Mouse (Mus musculus) heart, embryonic 14.5 days (tissue): ENCODE measurements at regions not wholly inside any gene's neighbourhood (a gene's known extent, or its start where the extent isn't known, plus 50 kb on each side); places are given as distances from the start of the nearest gene placed in this dataset.

Experiments
- ATAC-seq: fragments of 200-750 bp; cut with Nextera tagmentation; 2 replicates; pipeline ENCODE4 v1.8.0; 2017; ENCODE audit warnings: low read depth, moderate TSS enrichment; ENCODE audit not compliant: insufficient number of reproducible peaks, insufficient read depth, low FRiP score
- H3K27ac ChIP-seq, 2 experiments: fragments of 200-500 bp in 1 of 2; fragments of 300-500 bp in 1 of 2; sonication (generic) in 1 of 2; replicated peaks in 1 of 2; 2 replicates each; pipeline ENCODE4 v1.5.1; 2012 to 2014; ENCODE audit warnings: low read depth in 2 of 2, low read length in 2 of 2, control low read depth in 1 of 2, mild to moderate bottlenecking in 1 of 2, mixed read lengths in 1 of 2; ENCODE audit not compliant: control insufficient read depth in 1 of 2, insufficient read depth in 1 of 2
- H3K27me3 ChIP-seq: fragments of 300-500 bp; sonication (generic); 2 replicates; pipeline ENCODE4 v1.6.1; 2014; ENCODE audit warnings: mild to moderate bottlenecking, low read length, control low read depth; ENCODE audit not compliant: control insufficient read depth, insufficient read depth
- H3K36me3 ChIP-seq: fragments of 300-500 bp; sonication (generic); 2 replicates; pipeline ENCODE4 v1.6.1; 2014; ENCODE audit warnings: mild to moderate bottlenecking, control low read depth, low read length, mixed read lengths; ENCODE audit not compliant: control insufficient read depth, insufficient read depth
- H3K4me1 ChIP-seq, 2 experiments: fragments of 200-500 bp in 1 of 2; fragments of 300-500 bp in 1 of 2; sonication (generic) in 1 of 2; 2 replicates each; pipeline ENCODE4 v1.6.1; 2012 to 2014; ENCODE audit warnings: low read length in 2 of 2, control low read depth in 1 of 2, mixed read lengths in 1 of 2; ENCODE audit not compliant: control insufficient read depth in 2 of 2, insufficient read depth in 2 of 2
- H3K4me2 ChIP-seq: fragments of 300-500 bp; sonication (generic); 2 replicates; pipeline ENCODE4 v1.6.1; 2014; ENCODE audit warnings: mild to moderate bottlenecking, low read length
- H3K4me3 ChIP-seq, 2 experiments: fragments of 200-500 bp in 1 of 2; fragments of 300-500 bp in 1 of 2; sonication (generic) in 1 of 2; 2 replicates each; pipeline ENCODE4 v1.5.1; 2012 to 2014; ENCODE audit warnings: low read length in 2 of 2, mild to moderate bottlenecking in 2 of 2, control low read depth in 1 of 2, low read depth in 1 of 2, moderate library complexity in 1 of 2; ENCODE audit not compliant: control insufficient read depth in 1 of 2, insufficient read depth in 1 of 2
- H3K9ac ChIP-seq: fragments of 300-500 bp; sonication (generic); 2 replicates; pipeline ENCODE4 v1.6.1; 2014; ENCODE audit warnings: mild to moderate bottlenecking, low read length
- H3K9me3 ChIP-seq: fragments of 300-500 bp; sonication (generic); 2 replicates; pipeline ENCODE4 v1.6.1; 2016; ENCODE audit warnings: low read length, control low read depth; ENCODE audit not compliant: control insufficient read depth
- WGBS: fragments of 180-500 bp; shearing (Covaris S2); extraction: QIAGEN DNeasy Blood & Tissue Kit; methylation state at CpG from one replicate; pipeline ENCODE4 v1.1.7; 2014; 5-methylcytosine and 5-hydroxymethylcytosine counted together

- H3K9me3 ChIP-seq = no peaks in the 10 kb centered on the region
- no peak for ATAC-seq
- no peak overlapping the region for H3K27ac ChIP-seq
- no peaks in the 10 kb centered on the region for H3K4me1 ChIP-seq
- no peaks in the 10 kb centered on the region for H3K36me3 ChIP-seq
- H3K9ac ChIP-seq = no peak overlapping the region
- WGBS = 51% methylated on average over 4 of the region's 4 CpGs
- H3K4me3 ChIP-seq = no peak overlapping the region
- no peaks in the 10 kb centered on the region for H3K27me3 ChIP-seq
- no peak overlapping the region for H3K4me2 ChIP-seq
These were observed 257.2 kb upstream of the Ppargc1a start for GRCm38 (mm10) chr5:51824731-51825130.

GRCm38 (mm10) chr5:51823657-51824056, 256.1 kb upstream of the Ppargc1a start:
- no peak for ATAC-seq

DNA sequence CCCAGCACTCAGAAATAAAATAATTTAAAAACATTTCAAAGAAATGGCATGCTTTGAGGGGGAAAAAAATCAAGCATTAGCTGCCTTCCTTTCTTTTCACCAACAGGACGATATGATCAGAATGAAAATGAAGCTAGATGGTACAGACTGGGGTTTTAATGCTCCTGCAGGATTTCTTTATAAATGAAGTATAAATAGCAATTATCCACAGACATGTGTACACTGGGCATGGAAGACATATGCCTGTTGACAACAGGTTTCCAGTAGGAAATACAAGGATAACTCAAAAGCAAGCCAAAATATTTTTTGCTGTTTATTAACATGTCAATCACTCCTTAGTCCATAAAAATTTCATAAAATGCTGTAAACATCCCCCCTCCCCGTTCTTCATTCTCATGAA, 248.7 kb upstream of the Ppargc1a start:
- WGBS = 81% methylated on average over 2 of the region's 2 CpGs
- H3K36me3 ChIP-seq = no peaks in the 10 kb centered on the region

More at GRCm38 (mm10) chr5:51823657-51824056, 256.1 kb upstream of the Ppargc1a start:
- 85% methylated on average over 2 of the region's 2 CpGs for WGBS
- no peak overlapping the region for H3K27ac ChIP-seq
- H3K4me1 ChIP-seq = no peaks in the 10 kb centered on the region
- H3K36me3 ChIP-seq = no peaks in the 10 kb centered on the region
- H3K9ac ChIP-seq = no peak overlapping the region
- no peak overlapping the region for H3K4me2 ChIP-seq
- no peaks in the 10 kb centered on the region for H3K27me3 ChIP-seq
- H3K9me3 ChIP-seq = no peaks in the 10 kb centered on the region
- H3K4me3 ChIP-seq = no peak overlapping the region

DNA sequence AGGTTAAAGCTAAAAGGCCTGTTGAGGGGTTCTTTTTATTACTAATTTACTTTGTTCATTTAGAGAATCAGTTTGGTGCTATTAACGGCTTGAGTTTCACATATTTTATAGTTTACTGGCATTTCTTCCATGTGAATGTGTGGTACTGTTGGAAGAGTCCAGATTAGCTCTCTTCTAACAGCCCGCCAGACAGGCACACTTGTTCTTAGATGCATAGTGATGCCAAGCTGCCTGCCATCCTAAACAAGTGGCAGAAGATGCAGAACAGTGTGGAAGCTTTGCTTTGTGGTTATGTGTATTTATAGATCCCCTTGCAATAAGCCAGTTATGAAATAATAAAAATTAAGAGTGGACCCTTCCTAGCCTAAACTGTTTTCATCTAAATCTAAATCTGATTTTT, 244.2 kb upstream of the Ppargc1a start:
- Histone ChIP-seq H3K27ac (no peak overlapping the region), H3K27me3 (no peaks in the 10 kb centered on the region), H3K4me2 (no peak overlapping the region), H3K4me1 (no peaks in the 10 kb centered on the region), H3K4me3 (no peak overlapping the region), H3K9me3 (no peaks in the 10 kb centered on the region), H3K9ac (no peak overlapping the region), H3K36me3 (no peaks in the 10 kb centered on the region)
- no peak for ATAC-seq
- WGBS = 79% methylated on average over 2 of the region's 2 CpGs

More for the DNA sequence above, 248.7 kb upstream of the Ppargc1a start:
- Histone ChIP-seq H3K4me2 (no peak overlapping the region), H3K4me3 (no peak overlapping the region), H3K9ac (no peak overlapping the region), H3K27ac (no peak overlapping the region), H3K9me3 (no peaks in the 10 kb centered on the region), H3K4me1 (no peaks in the 10 kb centered on the region), H3K27me3 (no peaks in the 10 kb centered on the region)
- no peak for ATAC-seq

DNA sequence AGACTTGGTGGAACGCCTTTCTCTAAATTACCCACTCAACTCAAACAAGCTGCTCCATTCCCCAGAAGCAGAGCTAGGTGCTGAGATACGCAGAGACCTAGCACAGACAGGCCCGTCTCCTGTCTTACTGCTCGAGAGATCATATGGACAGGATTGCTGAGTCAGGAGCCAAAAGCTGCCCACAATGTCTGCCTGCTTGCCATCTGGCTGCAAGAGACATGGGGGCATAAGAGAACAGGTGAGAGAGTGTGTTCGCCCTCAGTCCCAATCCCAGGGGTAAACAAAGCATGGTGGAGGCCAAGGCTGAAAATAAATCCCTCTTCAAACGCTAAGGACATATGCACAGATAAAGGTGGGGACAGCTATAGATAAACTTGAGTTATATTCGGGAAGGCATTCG, 234.0 kb upstream of the Ppargc1a start:
- ATAC-seq = no peak
- Histone ChIP-seq H3K27me3 (no peaks in the 10 kb centered on the region), H3K4me2 (peak overlapping the region; percentile 9; the same call in 1 of the 2 replicates), H3K9me3 (no peaks in the 10 kb centered on the region), H3K9ac (no peak overlapping the region), H3K4me3 (no peak overlapping the region), H3K4me1 (peaks cover 9% of the 10 kb centered on the region in 2 experiments), H3K36me3 (no peaks in the 10 kb centered on the region), H3K27ac (no peak overlapping the region)
- 55% methylated on average over 8 of the region's 8 CpGs for WGBS

GRCm38 (mm10) chr5:51799371-51800035, 232.0 kb upstream of the Ppargc1a start:
- WGBS = 78% methylated on average over 6 of the region's 6 CpGs
- no peak overlapping the region for H3K27ac ChIP-seq
- H3K4me3 ChIP-seq = no peak overlapping the region
- no peak for ATAC-seq
- H3K4me2 ChIP-seq = no peak overlapping the region
- H3K9me3 ChIP-seq = no peaks in the 10 kb centered on the region
- H3K27me3 ChIP-seq = no peaks in the 10 kb centered on the region
- no peak overlapping the region for H3K9ac ChIP-seq
- H3K4me1 ChIP-seq = peaks cover 9% of the 10 kb centered on the region in 2 experiments
- no peaks in the 10 kb centered on the region for H3K36me3 ChIP-seq

- Histone ChIP-seq H3K27me3 (no peaks in the 10 kb centered on the region), H3K4me1 (peaks cover 0 to 5% of the 10 kb centered on the region in 2 experiments; a peak in 1 of 4 replicates), H3K9ac (no peak overlapping the region), H3K4me3 (no peak overlapping the region), H3K36me3 (no peaks in the 10 kb centered on the region), H3K4me2 (no peak overlapping the region), H3K9me3 (no peaks in the 10 kb centered on the region), H3K27ac (no peak overlapping the region)
- ATAC-seq = no peak
- WGBS = 34% methylated on average over 6 of the region's 6 CpGs
These were observed 226.6 kb upstream of the Ppargc1a start for GRCm38 (mm10) chr5:51794097-51794496.

GRCm38 (mm10) chr5:51792950-51793349, 225.4 kb upstream of the Ppargc1a start:
- no peak overlapping the region for H3K27ac ChIP-seq

More at GRCm38 (mm10) chr5:51792950-51793349, 225.4 kb upstream of the Ppargc1a start:
- no peaks in the 10 kb centered on the region for H3K27me3 ChIP-seq
- no peak for ATAC-seq
- H3K9me3 ChIP-seq = no peaks in the 10 kb centered on the region
- H3K4me1 ChIP-seq = peaks cover 0 to 5% of the 10 kb centered on the region in 2 experiments; a peak in 1 of 4 replicates
- no peaks in the 10 kb centered on the region for H3K36me3 ChIP-seq
- WGBS = 74% methylated on average over 2 of the region's 2 CpGs
- no peak overlapping the region for H3K9ac ChIP-seq
- no peak overlapping the region for H3K4me3 ChIP-seq
- no peak overlapping the region for H3K4me2 ChIP-seq
